In the genomic region with DNA sequence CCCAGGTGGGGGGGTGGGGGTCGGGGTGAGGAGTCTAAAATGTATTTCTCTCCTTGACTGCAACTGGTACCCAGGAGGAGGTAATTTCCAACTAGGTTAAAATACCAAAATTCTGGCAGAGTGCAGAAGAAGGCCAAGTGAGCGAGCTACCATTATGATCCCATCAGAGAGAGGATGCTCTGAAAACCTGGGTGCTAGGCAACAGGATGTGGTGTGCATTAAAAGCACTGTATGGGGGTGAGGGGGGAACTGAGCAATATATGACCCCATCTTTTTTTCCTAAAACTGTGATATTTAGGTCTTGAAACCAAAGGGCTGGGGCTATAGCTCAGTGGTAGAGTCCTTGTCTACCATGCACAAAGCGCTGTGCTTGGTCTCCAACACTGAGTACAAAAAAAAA, we compare ENCODE assay signal across 16 mouse cellular contexts.
"Had no signal": no experiment of that assay in that cellular context is flagged by ENCODE, and none has a peak within 500 bp of the region (broad histone marks: within the 10 kb centered on the region; RNA-seq: fewer than 3 reads in every experiment).

No protein-coding gene starts in this region.

- H3K4me3 ChIP-seq: limb, embryonic 12.5 days; lung, embryonic 15.5 days; midbrain, embryonic 15.5 days had no signal

- H3K27ac ChIP-seq: kidney, postnatal 0 days; limb, embryonic 12.5 days; liver, embryonic 13.5 days; lung, embryonic 15.5 days; midbrain, embryonic 15.5 days; stomach, postnatal 0 days had no signal

- H3K4me1 ChIP-seq: limb, embryonic 12.5 days; lung, embryonic 15.5 days; midbrain, embryonic 15.5 days had no signal

- H3K9me3 ChIP-seq: limb, embryonic 12.5 days; liver, embryonic 13.5 days; lung, embryonic 15.5 days; midbrain, embryonic 15.5 days had no signal

- DNase-seq: kidney, adult 9 months; kidney, postnatal 36 days; layer of hippocampus, adult 9-11 months; layer of hippocampus, postnatal 36 days; liver; liver, embryonic 13.5 days; liver, postnatal 0 days; lung, postnatal 14 days; right cerebral cortex, adult 18-20 months; right cerebral cortex, postnatal 25 days; thymus, postnatal 4 days had no signal

- H3K27me3 ChIP-seq: limb, embryonic 12.5 days; liver, embryonic 13.5 days; lung, embryonic 15.5 days; midbrain, embryonic 15.5 days had no signal

- H3K36me3 ChIP-seq: liver, embryonic 13.5 days had no signal
